Mouse (Mus musculus): ENCODE measurements around the gene Phlpp1. TPM values are rescaled to one million over a fixed set of nuclear protein-coding genes. Genes with fewer than 3 reads are reported as not detected.

Phlpp1 gene
- polyA plus RNA-seq, 1 experiment = 49.8 TPM

- H3K4me1 ChIP-seq (ENCODE audit: control insufficient read depth, insufficient read depth, low read length) = peaks cover 5% of the 10 kb centered on the region; the same call in 1 of the 2 replicates
- no peak for TF ChIP-seq POLR2A (IDR thresholded peaks at IDR 0.05; ENCODE audit: extremely low read depth, insufficient read depth, low read length)
- TF ChIP-seq CTCF (IDR thresholded peaks at IDR 0.05; ENCODE audit: extremely low read depth, insufficient read depth, low read length) = no peak
- H3K27ac ChIP-seq (ENCODE audit: insufficient read depth, low read length) = no peak overlapping the region; the same call in 1 of the 2 replicates
- no peak overlapping the region for H3K4me3 ChIP-seq (ENCODE audit: insufficient read depth, low read length)
Measured at GRCm38 (mm10) chr1:106230313-106230712, 58.8 kb downstream of the Phlpp1 start.

DNA sequence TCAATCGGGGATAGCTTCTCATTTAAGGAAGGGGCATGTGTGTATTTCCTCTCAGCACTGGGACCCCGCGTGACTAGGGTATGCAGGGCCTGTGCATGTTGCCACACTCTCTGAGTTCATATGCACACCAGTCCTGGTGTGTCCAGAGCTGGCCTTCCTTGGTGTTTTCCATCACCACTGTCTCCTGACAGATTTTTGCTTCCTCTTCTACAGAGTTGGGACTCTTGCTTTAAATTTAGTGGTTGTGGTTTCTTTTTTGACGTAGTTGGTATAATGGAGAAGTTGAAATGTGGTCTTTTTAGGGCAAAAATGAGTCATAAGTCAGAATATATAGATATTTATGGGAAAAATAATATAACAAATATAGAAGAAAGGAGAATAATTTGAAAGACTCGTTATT is 59.8 kb downstream of the Phlpp1 start:
- no peak for TF ChIP-seq CTCF (IDR thresholded peaks at IDR 0.05; ENCODE audit: extremely low read depth, insufficient read depth, low read length)
- TF ChIP-seq POLR2A (IDR thresholded peaks at IDR 0.05; ENCODE audit: extremely low read depth, insufficient read depth, low read length) = no peak
- peaks cover 5% of the 10 kb centered on the region; the same call in 1 of the 2 replicates for H3K4me1 ChIP-seq (ENCODE audit: control insufficient read depth, insufficient read depth, low read length)
- H3K27ac ChIP-seq (ENCODE audit: insufficient read depth, low read length) = no peak overlapping the region
- H3K4me3 ChIP-seq (ENCODE audit: insufficient read depth, low read length) = no peak overlapping the region

- H3K4me3 ChIP-seq (ENCODE audit: insufficient read depth, low read length) = no peak overlapping the region
- H3K27ac ChIP-seq (ENCODE audit: insufficient read depth, low read length) = peak overlapping the region; percentile 87
- H3K4me1 ChIP-seq (ENCODE audit: control insufficient read depth, insufficient read depth, low read length) = peaks cover 5% of the 10 kb centered on the region; the same call in 1 of the 2 replicates
- TF ChIP-seq CTCF (IDR thresholded peaks at IDR 0.05; ENCODE audit: extremely low read depth, insufficient read depth, low read length) (no peak), POLR2A (IDR thresholded peaks at IDR 0.05; ENCODE audit: extremely low read depth, insufficient read depth, low read length) (no peak)
Measured at GRCm38 (mm10) chr1:106231805-106232459, 60.4 kb downstream of the Phlpp1 start.

DNA sequence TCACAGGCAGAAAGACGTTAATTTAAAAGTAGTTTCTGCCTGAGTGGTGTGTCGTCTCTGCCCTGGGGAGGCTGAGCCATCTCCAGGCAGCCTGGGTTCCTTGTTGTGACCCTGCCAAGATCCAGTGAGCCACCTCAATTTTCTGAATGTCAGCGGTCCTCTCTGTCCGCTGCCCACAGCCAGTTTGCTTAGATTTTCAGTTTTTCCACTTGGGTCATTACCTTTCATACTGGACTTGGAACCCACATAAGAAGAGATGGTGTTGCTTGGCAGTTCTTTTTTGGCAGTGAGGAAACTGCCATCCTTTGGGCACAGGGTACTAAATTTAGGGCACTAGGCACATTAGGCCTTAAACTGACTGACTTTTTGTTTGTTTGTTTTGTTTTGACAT is 60.9 kb downstream of the Phlpp1 start:
- Histone ChIP-seq H3K27ac (ENCODE audit: insufficient read depth, low read length) (peak overlapping the region; percentile 87), H3K4me1 (ENCODE audit: control insufficient read depth, insufficient read depth, low read length) (peaks cover 5% of the 10 kb centered on the region; the same call in 1 of the 2 replicates), H3K4me3 (ENCODE audit: insufficient read depth, low read length) (no peak overlapping the region)
- no peak for TF ChIP-seq POLR2A (IDR thresholded peaks at IDR 0.05; ENCODE audit: extremely low read depth, insufficient read depth, low read length)
- TF ChIP-seq CTCF (IDR thresholded peaks at IDR 0.05; ENCODE audit: extremely low read depth, insufficient read depth, low read length) = no peak

- Histone ChIP-seq H3K4me1 (ENCODE audit: control insufficient read depth, insufficient read depth, low read length) (peaks cover 5% of the 10 kb centered on the region), H3K27ac (ENCODE audit: insufficient read depth, low read length) (no peak overlapping the region), H3K4me3 (ENCODE audit: insufficient read depth, low read length) (no peak overlapping the region)
- TF ChIP-seq POLR2A (IDR thresholded peaks at IDR 0.05; ENCODE audit: extremely low read depth, insufficient read depth, low read length) (no peak), CTCF (IDR thresholded peaks at IDR 0.05; ENCODE audit: extremely low read depth, insufficient read depth, low read length) (no peak)
Measured at GRCm38 (mm10) chr1:106236986-106237385, 65.4 kb downstream of the Phlpp1 start.

- Histone ChIP-seq H3K4me3 (ENCODE audit: insufficient read depth, low read length) (no peak overlapping the region), H3K27ac (ENCODE audit: insufficient read depth, low read length) (0 out of 2 replicates have a peak overlapping the region, but pooled peaks have one; percentile 13), H3K4me1 (ENCODE audit: control insufficient read depth, insufficient read depth, low read length) (peaks cover 7% of the 10 kb centered on the region)
- no peak for TF ChIP-seq CTCF (IDR thresholded peaks at IDR 0.05; ENCODE audit: extremely low read depth, insufficient read depth, low read length)
- TF ChIP-seq POLR2A (IDR thresholded peaks at IDR 0.05; ENCODE audit: extremely low read depth, insufficient read depth, low read length) = no peak
Measured at GRCm38 (mm10) chr1:106240116-106240685, 68.6 kb downstream of the Phlpp1 start.

- Histone ChIP-seq H3K27ac (ENCODE audit: insufficient read depth, low read length) (peak overlapping the region; percentile 63; the same call in 1 of the 2 replicates), H3K4me3 (ENCODE audit: insufficient read depth, low read length) (no peak overlapping the region), H3K4me1 (ENCODE audit: control insufficient read depth, insufficient read depth, low read length) (peaks cover 7% of the 10 kb centered on the region)
- no peak for TF ChIP-seq CTCF (IDR thresholded peaks at IDR 0.05; ENCODE audit: extremely low read depth, insufficient read depth, low read length)
- TF ChIP-seq POLR2A (IDR thresholded peaks at IDR 0.05; ENCODE audit: extremely low read depth, insufficient read depth, low read length) = no peak
Measured at GRCm38 (mm10) chr1:106241059-106241458, 69.5 kb downstream of the Phlpp1 start.

- Histone ChIP-seq H3K4me1 (ENCODE audit: control insufficient read depth, insufficient read depth, low read length) (peaks cover 7% of the 10 kb centered on the region), H3K4me3 (ENCODE audit: insufficient read depth, low read length) (no peak overlapping the region), H3K27ac (ENCODE audit: insufficient read depth, low read length) (no peak overlapping the region)
- no peak for TF ChIP-seq CTCF (IDR thresholded peaks at IDR 0.05; ENCODE audit: extremely low read depth, insufficient read depth, low read length)
- TF ChIP-seq POLR2A (IDR thresholded peaks at IDR 0.05; ENCODE audit: extremely low read depth, insufficient read depth, low read length) = no peak
Measured at GRCm38 (mm10) chr1:106242129-106242528, 70.6 kb downstream of the Phlpp1 start.

- no peak overlapping the region for H3K4me3 ChIP-seq (ENCODE audit: insufficient read depth, low read length)
- peaks cover 7% of the 10 kb centered on the region for H3K4me1 ChIP-seq (ENCODE audit: control insufficient read depth, insufficient read depth, low read length)
- peak overlapping the region; percentile 46; the same call in 1 of the 2 replicates for H3K27ac ChIP-seq (ENCODE audit: insufficient read depth, low read length)
- TF ChIP-seq CTCF (IDR thresholded peaks at IDR 0.05; ENCODE audit: extremely low read depth, insufficient read depth, low read length) (no peak), POLR2A (IDR thresholded peaks at IDR 0.05; ENCODE audit: extremely low read depth, insufficient read depth, low read length) (no peak)
Measured at GRCm38 (mm10) chr1:106243371-106243770, 71.8 kb downstream of the Phlpp1 start.

DNA sequence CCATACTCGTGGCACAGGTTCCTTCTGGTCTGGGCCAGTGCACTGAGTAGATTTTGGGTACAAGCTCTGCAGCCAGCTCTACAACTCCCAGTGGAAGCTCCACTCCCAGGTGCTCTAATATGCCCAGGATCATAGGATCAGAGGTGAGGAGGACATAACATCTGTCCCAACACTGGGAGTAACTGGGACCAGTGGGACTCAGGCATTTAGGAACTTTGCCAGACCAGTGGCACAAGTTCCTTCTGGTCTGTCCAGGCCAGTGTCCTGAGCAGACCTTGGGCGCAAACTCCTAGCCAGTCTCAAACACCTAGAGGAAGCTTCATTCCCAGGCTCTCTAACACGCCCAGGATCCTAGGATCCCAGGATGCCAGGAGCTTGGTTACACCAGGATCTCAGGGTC is 72.7 kb downstream of the Phlpp1 start:
- H3K4me3 ChIP-seq (ENCODE audit: insufficient read depth, low read length) = no peak overlapping the region
- TF ChIP-seq CTCF (IDR thresholded peaks at IDR 0.05; ENCODE audit: extremely low read depth, insufficient read depth, low read length) = no peak
- H3K27ac ChIP-seq (ENCODE audit: insufficient read depth, low read length) = no peak overlapping the region
- peaks cover 7% of the 10 kb centered on the region for H3K4me1 ChIP-seq (ENCODE audit: control insufficient read depth, insufficient read depth, low read length)

Measured in cortical plate, adult 2 months (tissue).